Mouse (Mus musculus) frontal cortex, postnatal 14 days (tissue): ENCODE measurements at regions not wholly inside any gene's neighbourhood (a gene's known extent, or its start where the extent isn't known, plus 50 kb on each side); places are given as distances from the start of the nearest gene placed in this dataset.

Experiments used
- DNase-seq, 2 experiments: peaks; one replicate each; pipeline ENCODE4 v3.0.0; 2022; ENCODE audit warnings: low spot score in 2 of 2

DNA sequence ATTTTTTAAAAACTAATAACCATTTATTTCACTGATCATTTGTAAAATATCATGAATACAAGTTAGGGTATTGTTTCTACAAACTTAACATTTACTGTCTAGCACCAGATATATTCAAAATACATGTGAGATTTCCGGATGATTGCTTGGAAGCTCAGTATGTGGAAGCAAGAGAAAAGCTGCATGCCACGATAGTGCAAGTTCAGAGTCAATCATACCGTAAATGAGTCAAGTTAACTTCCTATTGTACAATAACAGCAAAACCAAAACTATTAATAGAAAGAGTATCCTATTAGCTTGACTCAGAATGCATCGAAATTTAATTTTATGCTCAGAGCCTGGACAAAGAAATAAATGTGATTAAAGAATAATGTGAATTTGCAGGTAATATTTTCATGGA lies 1284.6 kb upstream of the Cited2 start:
- no peak for DNase-seq

DNA sequence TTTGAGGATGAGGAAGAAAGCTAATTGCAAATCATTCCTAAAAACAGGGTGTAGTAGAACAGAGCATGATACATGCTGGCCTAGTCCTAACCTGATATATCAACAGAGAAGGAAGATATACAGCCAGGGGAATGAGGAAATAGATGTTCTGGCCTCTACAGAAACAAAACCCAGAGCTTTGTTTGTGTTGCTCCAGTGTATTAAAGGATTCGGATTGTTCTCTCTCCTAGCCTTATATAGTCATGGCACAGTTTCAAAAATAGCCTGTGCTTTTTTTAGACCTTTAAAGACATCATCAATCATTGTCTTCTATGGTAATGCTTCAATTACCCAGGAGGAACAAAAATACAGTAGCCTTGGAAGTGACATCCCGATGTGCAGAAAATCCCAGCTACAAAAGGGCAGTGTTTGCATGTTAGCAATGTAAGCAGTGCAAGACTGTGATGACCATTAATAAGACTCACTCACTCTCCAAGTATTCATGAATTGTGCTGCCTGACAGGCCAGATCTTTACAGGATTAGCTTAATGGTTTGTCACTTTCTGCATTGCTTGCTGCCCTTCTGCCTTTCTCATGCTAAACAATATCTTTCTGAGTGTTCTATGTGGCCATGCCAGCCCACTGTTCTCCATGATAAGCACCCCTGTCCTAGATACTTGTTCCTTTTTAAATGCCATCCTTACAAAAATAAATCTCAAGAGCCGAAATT lies 1281.9 kb upstream of the Cited2 start:
- DNase-seq = no peak

DNA sequence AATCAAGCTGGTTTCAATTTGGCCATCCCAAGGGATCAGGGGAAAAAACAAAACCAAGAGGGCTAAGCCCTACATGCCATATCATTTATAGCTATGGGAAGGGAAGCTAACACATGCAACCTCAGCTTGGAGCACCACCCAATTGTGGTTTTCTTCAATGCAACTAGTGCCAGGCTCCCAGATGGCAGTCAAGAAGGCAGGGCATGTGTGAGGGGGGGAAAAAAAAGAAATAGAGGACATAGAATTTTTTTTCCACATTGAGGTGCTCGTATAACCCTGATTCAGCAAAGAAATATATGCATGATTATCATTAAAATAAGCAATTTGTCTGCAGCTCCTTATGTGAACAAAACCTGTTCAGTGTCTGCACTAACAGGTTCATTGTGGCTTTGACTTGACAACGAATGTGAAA lies 1281.4 kb upstream of the Cited2 start:
- no peak for DNase-seq

DNA sequence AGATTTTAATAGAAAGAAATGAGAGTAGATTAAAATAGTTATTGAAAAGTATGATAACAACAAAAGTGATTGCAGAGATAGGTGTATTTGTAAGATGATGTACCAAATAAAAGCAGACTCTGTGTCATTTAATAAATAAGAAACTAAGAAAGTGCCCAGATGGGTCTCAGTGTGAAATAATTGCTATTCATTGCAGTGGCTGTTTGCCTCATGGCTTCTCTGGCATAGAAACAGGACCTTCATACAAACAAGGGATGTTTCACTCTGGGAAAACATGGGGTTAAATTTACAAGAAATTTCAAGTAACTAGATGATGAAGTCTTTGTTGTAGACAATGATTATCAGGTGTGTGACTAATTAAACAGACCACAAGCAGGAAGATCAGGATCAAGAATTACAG lies 1279.1 kb upstream of the Cited2 start:
- DNase-seq = no peak

DNA sequence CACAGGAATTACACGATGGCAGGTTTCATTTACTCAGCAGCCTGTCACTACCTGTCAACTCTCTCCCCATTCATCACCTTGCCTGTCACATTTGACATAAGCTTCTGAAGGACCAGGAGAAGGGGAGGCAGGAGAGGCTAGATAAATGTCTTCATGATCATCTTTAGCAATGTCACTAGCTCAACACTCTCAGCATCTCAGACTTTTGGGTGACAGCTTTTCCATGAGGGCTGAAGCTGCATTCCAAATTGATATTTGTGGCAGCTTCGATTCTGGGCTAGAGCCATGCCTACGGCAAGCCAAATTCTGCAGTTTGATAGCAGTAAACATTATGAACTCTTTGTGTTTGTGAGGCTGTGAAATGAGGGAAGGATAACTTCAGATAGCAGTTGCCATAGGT lies 1255.1 kb upstream of the Cited2 start:
- no peak for DNase-seq

DNA sequence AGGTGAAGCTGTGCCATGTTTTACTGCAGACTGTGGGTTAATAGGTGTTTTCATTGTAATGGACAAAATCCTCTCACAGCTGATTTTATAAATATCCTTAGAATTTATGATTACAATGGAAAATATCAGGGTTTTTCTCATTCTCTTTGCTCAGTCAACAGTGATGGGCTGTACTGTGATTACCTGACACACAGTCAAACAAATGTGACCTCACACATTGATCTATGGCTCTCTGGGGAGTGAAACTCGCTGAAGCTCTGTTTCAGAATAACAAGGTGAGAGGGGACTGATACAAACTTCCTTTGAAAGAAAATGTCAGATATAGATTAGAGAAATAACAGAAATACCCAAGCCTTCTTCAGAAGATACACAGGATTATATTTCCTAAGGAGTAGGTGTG lies 1253.3 kb upstream of the Cited2 start:
- no peak for DNase-seq

DNA sequence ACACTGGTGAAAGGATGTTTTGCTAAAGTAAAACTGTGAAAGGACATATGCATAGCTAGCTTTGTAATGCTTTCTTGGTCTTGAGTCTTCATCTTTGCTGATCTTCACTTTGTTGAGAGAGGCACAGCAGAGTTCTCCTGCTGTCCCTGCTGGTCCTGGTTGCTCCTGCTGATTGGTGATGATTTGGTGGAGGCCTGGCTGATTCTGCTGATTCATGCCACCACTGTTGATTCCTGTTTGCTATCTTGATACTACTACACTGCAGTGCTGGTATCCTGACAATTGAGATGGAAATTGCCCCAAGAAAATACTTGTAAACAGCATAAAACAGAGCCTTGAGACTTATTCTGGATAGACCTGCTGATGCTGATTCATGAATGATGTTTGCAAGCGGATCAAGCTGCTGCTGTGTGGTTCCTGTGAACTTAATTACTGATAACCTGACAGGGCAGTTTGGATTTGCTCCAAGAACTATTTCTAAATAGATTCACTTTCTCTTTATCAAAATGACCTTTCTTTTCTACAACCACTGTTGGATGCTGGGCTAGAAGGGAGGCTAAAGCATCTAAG lies 1249.0 kb upstream of the Cited2 start:
- DNase-seq = no peak

DNA sequence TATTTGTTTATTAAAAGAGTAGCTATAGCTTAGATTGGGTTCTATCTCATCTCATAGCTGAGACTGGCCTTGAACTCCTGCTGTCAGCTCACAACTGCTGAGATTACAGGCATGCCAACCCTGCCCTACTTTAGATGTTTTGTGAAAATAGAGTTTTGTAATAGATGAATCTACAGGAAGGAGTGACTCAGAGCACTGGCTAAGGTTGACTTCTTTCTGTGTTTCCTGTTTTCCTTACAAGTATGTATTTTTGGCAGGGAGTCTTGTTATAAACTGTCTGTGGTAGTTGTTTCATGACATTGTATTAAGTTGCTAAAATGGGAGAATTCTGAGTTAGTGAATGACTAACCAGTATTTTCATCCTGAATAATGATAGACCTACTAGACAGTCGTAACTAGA lies 1224.4 kb upstream of the Cited2 start:
- DNase-seq = no peak

DNA sequence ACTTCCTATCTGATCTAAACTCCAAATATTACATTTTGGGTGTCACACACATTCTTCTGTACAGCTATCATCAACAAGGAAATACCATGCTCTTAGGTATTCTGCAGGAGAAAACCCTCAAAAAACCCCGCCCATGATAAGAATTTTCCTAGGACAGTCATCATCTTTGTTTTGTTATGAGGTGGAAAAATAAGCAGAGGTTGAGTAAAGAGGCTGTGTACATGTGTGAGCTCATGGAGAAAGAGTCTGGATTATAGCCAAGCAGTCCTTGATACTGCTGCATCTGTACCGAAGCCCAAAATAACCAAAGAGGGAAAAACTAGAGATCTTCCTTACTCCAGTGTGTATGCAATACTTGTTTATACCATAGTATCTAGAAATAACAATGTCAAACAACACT lies 1215.3 kb upstream of the Cited2 start:
- DNase-seq = no peak

DNA sequence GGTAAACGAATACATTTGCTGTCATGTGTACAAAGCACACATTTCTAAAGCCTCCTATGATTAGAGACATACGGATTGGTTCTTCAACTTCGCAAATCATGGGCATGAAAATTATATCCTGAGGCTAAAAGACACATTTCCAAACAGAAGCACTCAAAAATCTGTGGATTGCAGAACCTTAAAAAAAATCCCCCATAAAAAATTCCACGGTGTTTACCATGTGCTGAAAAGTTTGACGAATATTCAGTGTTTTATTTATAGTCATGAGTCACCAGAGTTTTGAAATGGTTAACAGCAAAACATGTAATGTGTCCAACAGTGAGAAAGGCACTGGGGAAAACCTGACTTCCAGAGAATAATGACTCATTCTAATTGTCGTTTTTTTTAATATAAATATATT lies 1214.9 kb upstream of the Cited2 start:
- DNase-seq = no peak

DNA sequence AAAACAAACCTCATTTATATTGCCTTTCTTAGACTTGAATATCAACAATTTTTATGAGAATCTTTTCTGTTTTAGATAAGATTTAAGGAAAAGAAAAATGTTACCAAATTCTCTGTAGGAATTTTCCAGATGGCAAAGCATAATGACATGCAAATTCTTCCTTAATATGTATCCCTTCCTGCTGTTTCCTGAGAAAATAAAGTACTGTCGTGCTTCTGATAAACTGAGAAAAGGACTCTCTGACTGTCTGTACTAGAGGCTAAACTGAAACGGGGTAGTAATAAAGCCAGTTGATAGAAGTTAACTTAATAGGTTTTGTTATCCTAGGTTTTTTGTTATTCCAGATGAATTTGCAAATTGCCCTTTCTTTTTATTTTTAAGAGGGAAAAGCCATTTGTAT lies 1208.4 kb upstream of the Cited2 start:
- DNase-seq = no peak

DNA sequence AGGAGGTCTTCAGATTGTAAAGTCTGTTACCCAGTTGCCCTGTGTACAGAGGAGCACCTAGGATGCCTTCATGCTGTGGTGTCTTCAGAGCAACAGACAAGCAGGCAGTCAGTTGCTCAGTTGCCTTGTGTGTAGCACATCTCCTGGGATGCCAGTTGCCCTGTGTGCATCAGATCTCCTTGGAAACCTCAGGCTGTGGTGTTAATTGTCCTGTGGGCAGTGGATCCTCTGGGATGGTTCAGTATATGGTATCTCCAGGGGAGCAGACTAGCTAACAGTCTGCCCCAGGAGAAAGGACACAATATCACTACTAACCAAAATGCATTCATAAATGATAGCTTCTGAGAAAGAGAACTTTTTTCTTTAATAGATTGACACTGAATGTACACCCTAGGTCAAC lies 1201.1 kb upstream of the Cited2 start:
- DNase-seq = no peak

DNA sequence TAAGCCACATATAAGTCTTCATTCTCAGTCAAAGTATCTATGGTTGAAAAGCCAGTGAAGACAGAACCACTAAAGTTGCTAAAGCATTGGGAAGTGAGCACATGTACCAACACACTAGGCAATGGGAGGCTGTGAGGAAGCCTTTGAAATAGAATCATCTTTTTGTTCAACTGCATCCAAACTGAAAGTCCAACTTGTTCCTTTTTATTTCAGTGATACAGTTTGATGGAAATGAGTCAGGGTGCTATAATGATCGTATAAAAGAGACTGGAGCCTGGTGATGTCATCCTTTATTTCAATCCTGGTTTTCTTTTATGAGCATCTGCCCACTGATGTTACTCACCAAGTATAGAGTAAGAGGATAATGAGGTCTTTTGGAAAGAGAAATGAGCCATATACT lies 1198.9 kb upstream of the Cited2 start:
- no peak for DNase-seq

DNA sequence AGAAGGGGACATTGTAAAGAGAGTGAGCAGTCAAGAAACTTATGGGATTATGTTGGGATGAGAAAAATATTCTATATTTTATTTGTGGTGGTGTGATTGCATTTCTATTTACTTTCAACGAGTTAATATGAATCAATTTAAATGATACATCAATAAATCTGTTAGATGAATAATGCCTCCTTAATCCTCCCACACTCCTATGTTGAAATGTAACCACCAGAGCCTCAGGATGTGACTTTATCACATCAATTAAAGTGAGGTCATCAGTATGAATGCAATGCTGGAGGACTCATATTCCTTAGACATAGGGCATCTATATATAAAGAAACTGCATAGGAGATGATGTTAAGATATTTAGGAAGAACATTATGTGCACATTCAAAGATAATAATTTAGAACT lies 1195.3 kb upstream of the Cited2 start:
- no peak for DNase-seq

DNA sequence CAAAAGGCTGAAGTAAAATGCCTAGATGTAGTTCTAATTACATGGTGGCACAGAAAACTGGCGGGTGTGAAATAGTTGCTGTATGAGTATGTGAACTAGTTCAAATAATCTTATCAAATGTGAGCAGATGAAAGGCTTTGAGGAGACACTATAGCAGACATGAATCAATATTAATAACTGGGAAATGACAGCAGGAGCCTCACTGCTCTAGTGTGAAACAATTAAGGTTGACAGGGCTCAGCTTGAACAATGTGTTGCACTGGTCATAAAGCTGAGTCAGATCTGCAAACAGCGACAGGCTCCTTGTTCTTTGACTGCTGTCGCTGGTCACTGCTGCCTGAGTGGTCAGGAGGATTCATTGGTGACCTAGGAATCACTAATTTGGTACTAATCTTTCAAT lies 1185.4 kb upstream of the Cited2 start:
- no peak for DNase-seq

DNA sequence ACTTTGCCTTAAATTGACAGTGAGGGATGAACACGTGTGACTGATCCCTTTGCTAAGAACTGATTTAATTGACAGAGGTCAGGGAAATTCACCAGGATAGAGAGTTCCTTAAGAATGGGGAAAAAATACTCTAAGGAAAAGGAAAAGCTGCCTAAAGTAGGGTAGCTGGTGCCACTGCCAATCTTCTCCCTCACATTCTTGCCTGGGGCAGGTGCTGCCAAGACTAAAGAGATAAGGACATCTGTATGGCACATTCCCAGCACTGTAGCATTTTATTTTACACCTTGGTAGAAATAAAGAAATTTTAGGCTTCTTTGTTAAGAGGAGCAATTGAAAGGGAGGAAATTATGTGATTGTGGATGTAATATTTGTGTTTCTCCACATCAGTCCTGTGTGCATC lies 1184.6 kb upstream of the Cited2 start:
- DNase-seq = no peak

DNA sequence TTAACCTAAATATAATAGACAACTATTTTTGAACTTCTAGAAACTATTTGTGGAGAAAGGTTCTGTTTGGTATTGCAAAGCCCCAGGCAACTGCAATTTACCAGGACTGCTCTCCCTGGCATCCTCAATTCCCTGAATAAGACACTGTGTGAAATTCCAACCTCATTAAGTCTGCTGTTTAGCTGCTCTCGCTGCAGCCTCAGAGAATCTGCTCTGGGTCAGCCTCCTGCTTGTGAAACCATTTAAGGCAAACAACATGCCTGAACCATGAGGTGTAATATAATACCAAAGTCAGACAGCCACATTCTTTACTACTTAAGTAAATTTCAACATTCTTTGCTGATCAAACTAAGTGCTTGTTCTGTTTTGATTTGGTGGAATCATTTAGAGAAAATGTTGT lies 1177.6 kb upstream of the Cited2 start:
- no peak for DNase-seq

DNA sequence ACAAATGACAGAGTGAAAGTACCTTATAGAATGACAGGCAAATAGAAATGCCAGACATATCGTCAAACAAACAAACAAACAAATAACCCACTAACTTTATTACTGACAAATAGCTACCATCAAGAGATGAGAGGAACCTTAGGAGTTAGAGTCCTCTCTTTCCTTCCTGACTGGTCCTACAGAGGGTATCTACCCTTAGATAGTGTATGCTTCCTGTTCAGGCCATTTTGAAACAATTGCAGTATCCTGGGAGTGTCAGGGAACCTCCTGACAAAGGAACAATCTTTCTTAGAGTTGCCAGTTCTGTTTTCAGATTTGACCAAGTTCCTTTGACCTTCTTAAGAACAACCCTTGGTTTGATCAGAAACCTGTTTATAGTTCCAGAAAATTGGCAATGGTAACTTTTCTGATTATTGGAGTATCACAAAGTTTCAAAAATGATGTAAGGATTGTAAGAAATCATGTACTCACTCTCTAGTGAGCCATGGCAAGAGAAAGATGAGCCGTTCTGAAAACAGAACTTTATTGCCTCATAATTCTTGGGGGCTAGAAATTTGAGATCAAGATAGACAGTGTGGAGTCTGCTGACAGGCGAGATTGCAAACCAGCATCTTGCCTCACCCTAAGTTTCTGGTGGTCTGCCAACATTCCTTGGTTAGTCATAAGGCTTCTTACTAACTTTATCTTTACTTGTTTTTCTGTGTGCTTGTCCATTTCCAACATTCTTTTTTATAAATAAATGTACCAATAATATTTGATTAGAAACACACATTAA lies 1170.0 kb upstream of the Cited2 start:
- DNase-seq = no peak

DNA sequence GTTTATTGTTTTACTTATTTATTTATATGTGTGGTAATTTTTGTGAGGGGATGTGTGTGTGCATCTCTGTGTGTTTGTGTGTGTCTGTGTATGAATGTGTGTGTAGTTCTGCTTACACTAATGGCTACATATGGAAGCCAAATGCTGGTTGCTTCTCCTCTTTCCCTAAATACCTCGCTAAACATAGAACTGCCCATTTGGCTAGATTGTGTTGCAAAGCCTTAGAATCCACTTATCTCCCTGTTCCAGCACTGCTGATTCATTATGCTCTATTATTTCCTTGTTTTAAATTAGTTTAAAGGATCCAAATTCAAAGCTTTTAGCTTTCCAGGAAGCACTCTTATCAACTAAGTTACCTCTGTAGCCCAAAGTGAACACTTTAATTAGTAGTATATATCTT lies 1148.5 kb upstream of the Cited2 start:
- DNase-seq = no peak

DNA sequence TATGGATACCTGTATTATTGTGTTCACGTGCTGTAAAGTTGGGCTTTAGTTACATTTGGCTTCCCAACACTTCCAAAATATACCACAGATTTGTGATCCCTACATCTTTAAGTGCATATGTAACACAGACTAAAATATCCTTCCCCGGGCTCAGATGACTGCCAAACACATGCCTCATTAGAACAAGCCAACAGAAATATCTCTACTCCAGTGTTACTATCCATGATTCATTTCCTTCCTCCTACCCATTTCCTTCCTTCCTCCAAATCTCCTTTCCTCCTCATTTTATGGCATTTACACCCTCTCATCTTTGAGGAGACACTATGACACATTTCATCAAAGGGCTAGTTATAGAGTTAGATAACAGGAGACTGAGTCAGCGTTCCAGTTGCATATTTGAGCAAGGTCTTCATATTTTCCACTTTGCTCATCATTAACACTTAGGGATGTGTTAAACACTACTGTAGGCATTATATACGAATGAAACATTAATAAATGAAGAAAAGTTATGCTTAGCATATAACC lies 1144.4 kb upstream of the Cited2 start:
- DNase-seq = no peak

DNA sequence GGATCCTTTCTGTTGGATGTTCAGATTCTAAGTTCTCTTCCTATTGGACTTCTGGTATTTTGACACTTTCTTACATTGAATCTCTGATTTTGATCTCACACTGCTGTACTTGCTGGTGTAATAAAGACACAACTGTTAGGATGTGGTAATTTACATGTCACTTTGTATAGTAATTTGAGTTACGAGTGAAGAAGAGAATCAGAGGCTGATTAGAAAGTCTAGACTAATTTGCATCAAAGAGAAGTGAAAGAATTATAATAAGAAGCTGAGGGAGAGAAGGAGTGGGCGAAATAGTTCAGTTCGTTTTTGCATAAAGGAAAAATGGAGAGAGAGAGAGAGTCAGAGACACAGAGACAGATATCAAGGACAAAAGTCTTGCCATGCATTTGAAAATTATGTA lies 1142.8 kb upstream of the Cited2 start:
- no peak for DNase-seq

DNA sequence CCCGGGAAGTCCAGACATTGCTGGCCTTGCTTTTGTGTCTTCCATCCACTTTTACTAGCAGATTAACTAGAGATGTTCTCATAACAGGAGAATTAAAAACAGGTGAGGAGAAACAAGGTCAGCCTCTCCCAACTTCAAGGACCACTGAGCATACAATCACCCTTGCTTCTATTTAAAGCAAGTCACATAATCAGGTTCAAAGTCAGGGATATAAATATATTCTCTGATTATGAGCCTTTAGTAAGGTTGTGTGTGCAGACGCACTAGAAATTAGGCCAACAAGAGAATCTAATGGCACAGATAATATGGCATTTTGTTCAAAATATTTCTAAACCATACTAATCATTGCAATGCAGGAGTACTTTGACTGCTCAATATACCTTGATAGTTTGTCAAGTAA lies 1134.2 kb upstream of the Cited2 start:
- DNase-seq = no peak

DNA sequence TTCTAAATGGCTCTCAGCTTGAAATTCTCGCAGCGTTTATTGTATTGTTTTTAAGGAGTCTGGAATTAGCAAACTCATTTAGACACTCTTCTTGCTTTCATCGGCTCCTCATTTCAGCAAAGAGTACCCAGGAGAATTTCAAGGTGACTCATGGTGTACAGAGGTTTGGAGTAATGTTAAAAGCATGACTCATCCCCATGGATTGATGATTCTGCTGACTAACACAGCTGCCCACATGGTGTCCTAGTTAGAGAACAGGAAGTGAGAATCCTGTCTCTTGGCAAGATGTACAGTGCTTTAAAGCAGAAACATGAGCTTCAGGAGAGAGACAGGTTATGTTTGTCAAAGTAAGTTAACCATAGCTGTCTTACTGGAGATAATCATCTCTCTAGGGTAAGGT lies 1133.6 kb upstream of the Cited2 start:
- DNase-seq = no peak
